Mouse (Mus musculus) midbrain, embryonic 13.5 days (tissue): ENCODE results near the gene Tgfb2. TPM values are rescaled to one million over a fixed set of nuclear protein-coding genes. Genes with fewer than 3 reads are reported as not detected.
A peak's percentile ranks its signal among the peaks of the same experiment; 100 is the strongest.

Experiments
- ATAC-seq: fragments of 200-750 bp; cut with Nextera tagmentation; 2 replicates; pipeline ENCODE4 v1.8.0; 2017; ENCODE audit warnings: mild to moderate bottlenecking, moderate TSS enrichment, moderate library complexity
- H3K27ac ChIP-seq: fragments of 300-500 bp; sonication (generic); 2 replicates; pipeline ENCODE4 v1.5.1; 2015; ENCODE audit warnings: inconsistent platforms, mild to moderate bottlenecking, moderate library complexity
- H3K27me3 ChIP-seq: fragments of 300-500 bp; sonication (generic); 2 replicates; pipeline ENCODE4 v1.6.1; 2015; ENCODE audit warnings: mild to moderate bottlenecking, inconsistent platforms
- H3K36me3 ChIP-seq: fragments of 300-500 bp; sonication (generic); 2 replicates; pipeline ENCODE4 v1.6.1; 2015; ENCODE audit warnings: mild to moderate bottlenecking, inconsistent platforms
- H3K4me1 ChIP-seq: fragments of 300-500 bp; sonication (generic); replicated peaks from 2 replicates; pipeline ENCODE4 v1.6.1; 2015; ENCODE audit warnings: inconsistent platforms
- H3K4me2 ChIP-seq: fragments of 300-500 bp; sonication (generic); replicated peaks from 2 replicates; pipeline ENCODE4 v1.6.1; 2015; ENCODE audit warnings: moderate library complexity, mild to moderate bottlenecking, inconsistent platforms
- H3K4me3 ChIP-seq: fragments of 300-500 bp; sonication (generic); replicated peaks from 2 replicates; pipeline ENCODE4 v1.5.1; 2015; ENCODE audit warnings: mild to moderate bottlenecking, inconsistent platforms
- H3K9ac ChIP-seq: fragments of 300-500 bp; sonication (generic); replicated peaks from 2 replicates; pipeline ENCODE4 v1.6.1; 2015; ENCODE audit warnings: mild to moderate bottlenecking, inconsistent platforms
- H3K9me3 ChIP-seq: fragments of 300-500 bp; sonication (generic); 2 replicates; pipeline ENCODE4 v1.6.1; 2016; ENCODE audit warnings: mild to moderate bottlenecking, inconsistent platforms
- WGBS: fragments of 180-500 bp; shearing (Covaris S2); methylation state at CpG from one replicate; pipeline ENCODE4 v1.1.7; 2015; 5-methylcytosine and 5-hydroxymethylcytosine counted together
- polyA plus RNA-seq: library from polyadenylated mRNA; unstranded; fragments of >200 nt; fragmentation: Nextera tagmentation; extraction: Ambion mirVana; gene quantifications from 2 replicates; pipeline ENCODE4 v1.2.1, GENCODE M21; 2015

The Tgfb2 gene
- 10.2 and 11.1 TPM in 2 replicates for polyA plus RNA-seq

- Histone ChIP-seq H3K4me3 (peak within 1 kb of the TSS; percentile 65), H3K4me2 (peak within 1 kb of the TSS; percentile 95), H3K27ac (peak within 1 kb of the TSS; percentile 31; the same call in 1 of the 2 replicates), H3K9ac (peak within 1 kb of the TSS; percentile 73), H3K4me1 (peaks cover 31% of the 10 kb centered on the region), H3K27me3 (peaks cover 43% of the 10 kb centered on the region), H3K9me3 (no peaks in the 10 kb centered on the region), H3K36me3 (no peaks in the 10 kb centered on the region)
- 2% methylated on average over 12 of the region's 12 CpGs for WGBS
- peak; percentile 62 for ATAC-seq
Observed at GRCm38 (mm10) chr1:186705915-186706248, at the start of gene Tgfb2. TSS of gene Tgfb2 (minus strand) at chr1:186705989.

- Histone ChIP-seq H3K27ac (peak overlapping the region; percentile 86), H3K9ac (peak overlapping the region; percentile 85), H3K4me2 (peak overlapping the region; percentile 86), H3K4me3 (peak overlapping the region; percentile 84), H3K36me3 (no peaks in the 10 kb centered on the region), H3K4me1 (peaks cover 26% of the 10 kb centered on the region), H3K27me3 (no peaks in the 10 kb centered on the region), H3K9me3 (no peaks in the 10 kb centered on the region)
- ATAC-seq: peak; percentile 81
- WGBS: 35% methylated on average over 10 of the region's 10 CpGs
Observed at GRCm38 (mm10) chr1:186749675-186750283, 44.0 kb upstream of the Tgfb2 start.

GRCm38 (mm10) chr1:186748724-186749653, 43.2 kb upstream of the Tgfb2 start, which contains the start of gene Rrp15:
TSS of gene Rrp15 (minus strand) at chr1:186749358.
- under 1% methylated on average over 46 of the region's 46 CpGs for WGBS
- Histone ChIP-seq H3K27me3 (no peaks in the 10 kb centered on the region), H3K4me3 (peak within 1 kb of the TSS; percentile 84), H3K9me3 (no peaks in the 10 kb centered on the region), H3K4me2 (peak within 1 kb of the TSS; percentile 86), H3K36me3 (no peaks in the 10 kb centered on the region), H3K9ac (peak within 1 kb of the TSS; percentile 85), H3K27ac (peak within 1 kb of the TSS; percentile 86), H3K4me1 (peaks cover 26% of the 10 kb centered on the region)
- peak; percentile 97 for ATAC-seq

- ATAC-seq: no peak
- Histone ChIP-seq H3K27me3 (no peaks in the 10 kb centered on the region), H3K36me3 (peaks cover 45% of the 10 kb centered on the region), H3K4me2 (no peak overlapping the region), H3K4me1 (no peaks in the 10 kb centered on the region), H3K27ac (no peak overlapping the region), H3K9ac (no peak overlapping the region), H3K4me3 (no peak overlapping the region), H3K9me3 (no peaks in the 10 kb centered on the region)
- 90% methylated on average over 7 of the region's 7 CpGs for WGBS
Observed at GRCm38 (mm10) chr1:186739828-186740227, 34.0 kb upstream of the Tgfb2 start.

- 95% methylated on average over 5 of the region's 5 CpGs for WGBS
- H3K9ac ChIP-seq: no peak overlapping the region
- H3K4me1 ChIP-seq: no peaks in the 10 kb centered on the region
- H3K4me2 ChIP-seq: no peak overlapping the region
- no peaks in the 10 kb centered on the region for H3K27me3 ChIP-seq
- H3K27ac ChIP-seq: no peak overlapping the region
- H3K9me3 ChIP-seq: no peaks in the 10 kb centered on the region
- H3K4me3 ChIP-seq: no peak overlapping the region
- H3K36me3 ChIP-seq: peaks cover 50% of the 10 kb centered on the region
- ATAC-seq: no peak
Observed at GRCm38 (mm10) chr1:186735537-186735936, 29.7 kb upstream of the Tgfb2 start.

- WGBS: 95% methylated on average over 8 of the region's 8 CpGs
- no peaks in the 10 kb centered on the region for H3K9me3 ChIP-seq
- no peaks in the 10 kb centered on the region for H3K27me3 ChIP-seq
- ATAC-seq: no peak
- no peak overlapping the region for H3K9ac ChIP-seq
- peaks cover 35% of the 10 kb centered on the region for H3K36me3 ChIP-seq
- H3K4me2 ChIP-seq: no peak overlapping the region
- no peaks in the 10 kb centered on the region for H3K4me1 ChIP-seq
- no peak overlapping the region for H3K27ac ChIP-seq
- no peak overlapping the region for H3K4me3 ChIP-seq
Observed at GRCm38 (mm10) chr1:186733052-186733451, 27.3 kb upstream of the Tgfb2 start.

- H3K4me2 ChIP-seq: no peak overlapping the region
- WGBS: 83% methylated on average over 4 of the region's 4 CpGs
- no peaks in the 10 kb centered on the region for H3K4me1 ChIP-seq
- H3K36me3 ChIP-seq: no peaks in the 10 kb centered on the region
- no peak overlapping the region for H3K27ac ChIP-seq
- no peak overlapping the region for H3K4me3 ChIP-seq
- no peak for ATAC-seq
- no peaks in the 10 kb centered on the region for H3K27me3 ChIP-seq
- H3K9me3 ChIP-seq: no peaks in the 10 kb centered on the region
- H3K9ac ChIP-seq: no peak overlapping the region
Observed at GRCm38 (mm10) chr1:186728778-186729177, 23.0 kb upstream of the Tgfb2 start.

GRCm38 (mm10) chr1:186726117-186726516, 20.3 kb upstream of the Tgfb2 start:
- H3K4me3 ChIP-seq: no peak overlapping the region
- no peak overlapping the region for H3K9ac ChIP-seq
- 86% methylated on average over 7 of the region's 7 CpGs for WGBS
- no peak overlapping the region for H3K4me2 ChIP-seq
- no peaks in the 10 kb centered on the region for H3K4me1 ChIP-seq
- no peaks in the 10 kb centered on the region for H3K27me3 ChIP-seq
- H3K36me3 ChIP-seq: peaks cover 2% of the 10 kb centered on the region; the same call in 1 of the 2 replicates
- H3K27ac ChIP-seq: no peak overlapping the region
- H3K9me3 ChIP-seq: no peaks in the 10 kb centered on the region
- no peak for ATAC-seq

GRCm38 (mm10) chr1:186722299-186722698, 16.5 kb upstream of the Tgfb2 start:
- Histone ChIP-seq H3K4me1 (no peaks in the 10 kb centered on the region), H3K9ac (no peak overlapping the region), H3K9me3 (no peaks in the 10 kb centered on the region), H3K4me2 (no peak overlapping the region), H3K36me3 (peaks cover 23% of the 10 kb centered on the region), H3K27me3 (no peaks in the 10 kb centered on the region), H3K27ac (no peak overlapping the region), H3K4me3 (no peak overlapping the region)
- 86% methylated on average over 9 of the region's 9 CpGs for WGBS
- ATAC-seq: peak; percentile 66

GRCm38 (mm10) chr1:186721846-186722245, 16.1 kb upstream of the Tgfb2 start:
- Histone ChIP-seq H3K4me1 (no peaks in the 10 kb centered on the region), H3K4me3 (no peak overlapping the region), H3K9ac (no peak overlapping the region), H3K27ac (no peak overlapping the region), H3K36me3 (peaks cover 27% of the 10 kb centered on the region), H3K4me2 (no peak overlapping the region), H3K9me3 (no peaks in the 10 kb centered on the region), H3K27me3 (no peaks in the 10 kb centered on the region)
- 38% methylated on average over 12 of the region's 12 CpGs for WGBS
- peak; percentile 74 for ATAC-seq

GRCm38 (mm10) chr1:186721166-186721565, 15.4 kb upstream of the Tgfb2 start:
- no peaks in the 10 kb centered on the region for H3K4me1 ChIP-seq
- H3K4me2 ChIP-seq: no peak overlapping the region
- WGBS: 96% methylated on average over 11 of the region's 11 CpGs
- 0 out of 2 replicates have a peak overlapping the region, but pooled peaks have one; percentile 32 for H3K9ac ChIP-seq
- no peaks in the 10 kb centered on the region for H3K9me3 ChIP-seq
- no peak overlapping the region for H3K4me3 ChIP-seq
- H3K27me3 ChIP-seq: no peaks in the 10 kb centered on the region
- peaks cover 33% of the 10 kb centered on the region for H3K36me3 ChIP-seq
- ATAC-seq: no peak
- H3K27ac ChIP-seq: no peak overlapping the region

GRCm38 (mm10) chr1:186719708-186720107, 13.9 kb upstream of the Tgfb2 start:
- 89% methylated on average over 9 of the region's 9 CpGs for WGBS
- Histone ChIP-seq H3K9ac (no peak overlapping the region), H3K9me3 (no peaks in the 10 kb centered on the region), H3K27me3 (no peaks in the 10 kb centered on the region), H3K4me3 (no peak overlapping the region), H3K4me1 (no peaks in the 10 kb centered on the region), H3K36me3 (peaks cover 36% of the 10 kb centered on the region), H3K27ac (no peak overlapping the region), H3K4me2 (no peak overlapping the region)
- no peak for ATAC-seq
